Mouse (Mus musculus): Measurements from ENCODE around the gene Cpne5. TPM values are rescaled to one million over a fixed set of nuclear protein-coding genes. Genes with fewer than 3 reads are reported as not detected.

Cpne5 gene
- 0.19 and 0.20 TPM in 2 replicates for total RNA-seq (2012; rRNA removed)
- 1 to 10 TPM in 1 of 2 experiments, not detected in 1; 1.0 TPM for polyA plus RNA-seq (2012; ENCODE audit: insufficient read depth in 1 of 2, insufficient read length in 2 of 2, low read depth in 1 of 2, low replicate concordance in 2 of 2, missing spikeins in 1 of 2)

- H3K4me1 ChIP-seq (ENCODE audit: control insufficient read depth in 1 of 2, insufficient read depth in 2 of 2, low read length in 2 of 2) = no peaks in the 10 kb centered on the region
- H3K79me2 ChIP-seq (ENCODE audit: control insufficient read depth, insufficient read depth, low read length, poor library complexity) = no peaks in the 10 kb centered on the region
- H3K4me3 ChIP-seq (ENCODE audit: control insufficient read depth in 1 of 2, insufficient read depth in 1 of 2, low read depth in 2 of 2, low read length in 2 of 2) = no peak within 1 kb of the TSS
- no peak within 1 kb of the TSS for H3K9ac ChIP-seq (ENCODE audit: control insufficient read depth, low read depth, low read length, poor library complexity, severe bottlenecking)
- no peak within 1 kb of the TSS for H3K27ac ChIP-seq (ENCODE audit: control insufficient read depth, low read depth, low read length)
- TF ChIP-seq RCOR1 (IDR thresholded peaks at IDR 0.05; ENCODE audit: low read depth, low read length) = no peak
- no peak for TF ChIP-seq ZC3H11A (IDR thresholded peaks at IDR 0.05; ENCODE audit: low read depth, low read length)
- no peak for TF ChIP-seq POLR2A (IDR thresholded peaks at IDR 0.05; ENCODE audit: control insufficient read depth in 1 of 2, insufficient read depth in 1 of 2, low read depth in 1 of 2, low read length in 2 of 2, poor library complexity in 1 of 2)
- no peak for TF ChIP-seq USF1 (IDR thresholded peaks at IDR 0.05; ENCODE audit: low read depth, low read length)
- no peak for TF ChIP-seq SIN3A (IDR thresholded peaks at IDR 0.05; ENCODE audit: low read length)
- TF ChIP-seq TCF12 (IDR thresholded peaks at IDR 0.05; ENCODE audit: low read depth, low read length) = no peak
- TF ChIP-seq GABPA (IDR thresholded peaks at IDR 0.05; ENCODE audit: low read depth, low read length) = no peak
- no peak for TF ChIP-seq HCFC1 (IDR thresholded peaks at IDR 0.05; ENCODE audit: low read depth, low read length)
- no peak for TF ChIP-seq MAZ (IDR thresholded peaks at IDR 0.05; ENCODE audit: low read depth, low read length)
- TF ChIP-seq CHD1 (IDR thresholded peaks at IDR 0.05; ENCODE audit: low read depth, low read length) = no peak
- TF ChIP-seq UBTF (IDR thresholded peaks at IDR 0.05; ENCODE audit: borderline replicate concordance, insufficient read depth, low read depth, low read length) = no peak
- no peak for TF ChIP-seq MYC (IDR thresholded peaks at IDR 0.05; ENCODE audit: low read depth, low read length)
- H3K9me3 ChIP-seq (replicated peaks; ENCODE audit: insufficient read depth, low read length) = no peaks in the 10 kb centered on the region
- no peaks in the 10 kb centered on the region for H3K36me3 ChIP-seq (ENCODE audit: control insufficient read depth in 1 of 2, insufficient read depth in 2 of 2, low read length in 2 of 2)
- no peaks in the 10 kb centered on the region; a peak in 1 of 4 replicates for H3K27me3 ChIP-seq (ENCODE audit: control insufficient read depth in 1 of 2, insufficient read depth in 2 of 2, low read length in 2 of 2)
- no peak for DNase-seq (ENCODE audit: low read depth, low spot score)
Observed at GRCm38 (mm10) chr17:29237772-29238420, at the start of gene Cpne5. Gene Cpne5, minus strand, starts transcription at chr17:29238167.

GRCm38 (mm10) chr17:29282216-29282952 is 44.4 kb upstream of the Cpne5 start:
- H3K4me1 ChIP-seq (ENCODE audit: control insufficient read depth in 1 of 2, insufficient read depth in 2 of 2, low read length in 2 of 2) = peaks cover 0 to 8% of the 10 kb centered on the region in 2 experiments; a peak in 2 of 4 replicates
- H3K27me3 ChIP-seq (ENCODE audit: control insufficient read depth in 1 of 2, insufficient read depth in 2 of 2, low read length in 2 of 2) = no peaks in the 10 kb centered on the region
- no peaks in the 10 kb centered on the region for H3K9me3 ChIP-seq (replicated peaks; ENCODE audit: insufficient read depth, low read length)
- H3K79me2 ChIP-seq (ENCODE audit: control insufficient read depth, insufficient read depth, low read length, poor library complexity) = no peaks in the 10 kb centered on the region
- H3K9ac ChIP-seq (ENCODE audit: control insufficient read depth, low read depth, low read length, poor library complexity, severe bottlenecking) = no peak overlapping the region
- DNase-seq (ENCODE audit: low read depth, low spot score) = no peak
- no peak for TF ChIP-seq HCFC1 (IDR thresholded peaks at IDR 0.05; ENCODE audit: low read depth, low read length)
- TF ChIP-seq SMC3 (IDR thresholded peaks at IDR 0.05; ENCODE audit: low read depth, low read length) = no peak
- no peak for TF ChIP-seq POLR2AphosphoS5 (IDR thresholded peaks at IDR 0.05; ENCODE audit: borderline replicate concordance, low read depth, low read length)
- TF ChIP-seq USF1 (IDR thresholded peaks at IDR 0.05; ENCODE audit: low read depth, low read length) = no peak
- no peak for TF ChIP-seq E2F4 (IDR thresholded peaks at IDR 0.05; ENCODE audit: borderline replicate concordance, low read depth, low read length)
- TF ChIP-seq POLR2A (IDR thresholded peaks at IDR 0.05; ENCODE audit: control insufficient read depth in 1 of 2, insufficient read depth in 1 of 2, low read depth in 1 of 2, low read length in 2 of 2, poor library complexity in 1 of 2) = no peak
- TF ChIP-seq TAL1 (IDR thresholded peaks at IDR 0.05; ENCODE audit: low read length) = no peak
- TF ChIP-seq ZKSCAN1 (IDR thresholded peaks at IDR 0.05; ENCODE audit: low read depth, low read length) = no peak
- no peak for TF ChIP-seq ETS1 (IDR thresholded peaks at IDR 0.05; ENCODE audit: low read depth, low read length)
- TF ChIP-seq NRF1 (IDR thresholded peaks at IDR 0.05; ENCODE audit: insufficient read depth, low read depth, low read length, poor library complexity, severe bottlenecking) = no peak
- TF ChIP-seq MXI1 (IDR thresholded peaks at IDR 0.05; ENCODE audit: low read depth, low read length) = no peak
- TF ChIP-seq ELF1 (IDR thresholded peaks at IDR 0.05; ENCODE audit: low read depth, low read length) = no peak
- TF ChIP-seq TBP (IDR thresholded peaks at IDR 0.05; ENCODE audit: low read depth, low read length) = no peak
- no peak for TF ChIP-seq RAD21 (IDR thresholded peaks at IDR 0.05; ENCODE audit: low read depth, low read length)
- TF ChIP-seq GABPA (IDR thresholded peaks at IDR 0.05; ENCODE audit: low read depth, low read length) = no peak
- TF ChIP-seq ZC3H11A (IDR thresholded peaks at IDR 0.05; ENCODE audit: low read depth, low read length) = no peak
- TF ChIP-seq JUND (IDR thresholded peaks at IDR 0.05; ENCODE audit: low read depth, low read length) = no peak
- TF ChIP-seq POLR2AphosphoS2 (IDR thresholded peaks at IDR 0.05; ENCODE audit: low read length) = no peak
- no peak overlapping the region for H3K27ac ChIP-seq (ENCODE audit: control insufficient read depth, low read depth, low read length)
- no peak overlapping the region for H3K4me3 ChIP-seq (ENCODE audit: control insufficient read depth in 1 of 2, insufficient read depth in 1 of 2, low read depth in 2 of 2, low read length in 2 of 2)
- H3K36me3 ChIP-seq (ENCODE audit: control insufficient read depth in 1 of 2, insufficient read depth in 2 of 2, low read length in 2 of 2) = peaks cover 4 to 6% of the 10 kb centered on the region in 2 experiments
